Mouse (Mus musculus) lung, postnatal 0 days (tissue): ENCODE results near the gene Pus3. TPM values are rescaled to one million over a fixed set of nuclear protein-coding genes. Genes with fewer than 3 reads are reported as not detected.
"Not testable (repeated sequence)": the region's sequence is repeated elsewhere in the genome, so short reads cannot be mapped to it uniquely, and the experiment has no call there.

ENCODE experiments used
- ATAC-seq: fragments of 200-750 bp; cut with Nextera tagmentation; 2 replicates; pipeline ENCODE4 v1.8.0; 2017; ENCODE audit warnings: moderate library complexity
- DNase-seq: peaks from one replicate; pipeline ENCODE4 v3.0.0-alpha.2; 2016; ENCODE audit warnings: low spot score
- H3K27ac ChIP-seq: fragments of 300-500 bp; sonication (generic); 2 replicates; pipeline ENCODE4 v1.5.1; 2014; ENCODE audit warnings: antibody characterized with exemption, mild to moderate bottlenecking, low read length, mixed read lengths
- H3K27me3 ChIP-seq: fragments of 300-500 bp; sonication (generic); replicated peaks from 2 replicates; pipeline ENCODE4 v1.6.1; 2014; ENCODE audit warnings: low read length, mixed read lengths; ENCODE audit not compliant: insufficient read depth
- H3K36me3 ChIP-seq: fragments of 300-500 bp; sonication (generic); 2 replicates; pipeline ENCODE4 v1.6.1; 2014; ENCODE audit warnings: low read length, mixed read lengths; ENCODE audit not compliant: insufficient read depth
- H3K4me1 ChIP-seq: fragments of 300-500 bp; sonication (generic); 2 replicates; pipeline ENCODE4 v1.6.1; 2014; ENCODE audit warnings: antibody characterized with exemption, low read depth, low read length, mixed read lengths; ENCODE audit not compliant: insufficient read depth
- H3K4me2 ChIP-seq: fragments of 300-500 bp; sonication (generic); replicated peaks from 2 replicates; pipeline ENCODE4 v1.6.1; 2014; ENCODE audit warnings: low read depth, mild to moderate bottlenecking, low read length, moderate library complexity, mixed read lengths
- H3K4me3 ChIP-seq: fragments of 300-500 bp; sonication (generic); 2 replicates; pipeline ENCODE4 v1.5.1; 2014; ENCODE audit warnings: low read depth, low read length
- H3K9ac ChIP-seq: fragments of 300-500 bp; sonication (generic); replicated peaks from 2 replicates; pipeline ENCODE4 v1.6.1; 2014; ENCODE audit warnings: low read depth, mild to moderate bottlenecking
- H3K9me3 ChIP-seq: fragments of 300-500 bp; sonication (generic); 2 replicates; pipeline ENCODE4 v1.6.1; 2016; ENCODE audit warnings: low read length, mixed read lengths
- CTCF ChIP-seq: IDR thresholded peaks from 2 replicates; pipeline ENCODE4 v1.5.1; 2016; ENCODE audit warnings: antibody characterized with exemption, mild to moderate bottlenecking
- EP300 ChIP-seq: IDR thresholded peaks from 2 replicates; pipeline ENCODE4 v1.6.1; 2016; ENCODE audit warnings: antibody characterized with exemption, mild to moderate bottlenecking, control low read depth
- WGBS: fragments of 180-500 bp; shearing (Covaris S2); extraction: QIAGEN DNeasy Blood & Tissue Kit; methylation state at CpG from one replicate; pipeline ENCODE4 v1.1.7; 2014; 5-methylcytosine and 5-hydroxymethylcytosine counted together
- polyA plus RNA-seq: library from polyadenylated mRNA; unstranded; fragments of >200 nt; fragmentation: Nextera tagmentation; extraction: Ambion mirVana; gene quantifications from 2 replicates; pipeline ENCODE4 v1.2.1, GENCODE M21; 2015

Gene Pus3
- polyA plus RNA-seq, 1 experiment from 2014 or later: 7.3 TPM

GRCm38 (mm10) chr9:35611841-35612240, 53.4 kb downstream of the Pus3 start, which contains the start of gene Pate4:
Pate4 (minus strand) TSS chr9:35611941.
- no peak for TF ChIP-seq CTCF
- TF ChIP-seq EP300: no peak
- no peak for DNase-seq
- Histone ChIP-seq H3K9ac (no peak within 1 kb of the TSS), H3K4me1 (no peaks in the 10 kb centered on the region), H3K4me2 (no peak within 1 kb of the TSS), H3K27me3 (no peaks in the 10 kb centered on the region), H3K36me3 (no peaks in the 10 kb centered on the region), H3K27ac (no peak within 1 kb of the TSS), H3K9me3 (no peaks in the 10 kb centered on the region), H3K4me3 (no peak within 1 kb of the TSS)
- ATAC-seq: no peak
- 56% methylated on average over 1 of the region's 1 CpGs for WGBS

GRCm38 (mm10) chr9:35614005-35614404, 55.6 kb downstream of the Pus3 start:
- no peaks in the 10 kb centered on the region for H3K27me3 ChIP-seq
- H3K4me2 ChIP-seq: no peak overlapping the region
- no peak overlapping the region for H3K9ac ChIP-seq
- no peak overlapping the region for H3K27ac ChIP-seq
- ATAC-seq (no peak), DNase-seq (no peak)
- no peaks in the 10 kb centered on the region for H3K4me1 ChIP-seq
- no peak overlapping the region for H3K4me3 ChIP-seq
- H3K36me3 ChIP-seq: no peaks in the 10 kb centered on the region
- TF ChIP-seq EP300: no peak
- TF ChIP-seq CTCF: peak; percentile 48
- 23% methylated on average over 2 of the region's 2 CpGs for whole genome bisulfite sequencing
- no peaks in the 10 kb centered on the region for H3K9me3 ChIP-seq

GRCm38 (mm10) chr9:35616784-35617183, 58.4 kb downstream of the Pus3 start:
- ATAC-seq, H3K4me2 ChIP-seq, H3K9me3 ChIP-seq, H3K27me3 ChIP-seq, DNase-seq, H3K4me1 ChIP-seq, H3K9ac ChIP-seq, H3K4me3 ChIP-seq, H3K36me3 ChIP-seq, H3K27ac ChIP-seq: not testable (repeated sequence)
- WGBS: 66% methylated on average over 2 of the region's 2 CpGs

Other genes starting within 250 kb of the Pus3 start
- gene Cdon, start 137.5 kb upstream of the Pus3 start, polyA plus RNA-seq: 1.2 and 1.3 TPM in 2 replicates
- not detected in 2 replicates for gene Gm1113, start 40.3 kb upstream of the Pus3 start, polyA plus RNA-seq
- 0.07 and 0.10 TPM in 2 replicates for gene Ddx25, start 67 bp upstream of the Pus3 start, polyA plus RNA-seq
- 0.06 and 0.10 TPM in 2 replicates for gene Pate2, start 11.7 kb downstream of the Pus3 start, polyA plus RNA-seq
- 4.7 and 5.0 TPM in 2 replicates for gene Hyls1, start 11.8 kb downstream of the Pus3 start, polyA plus RNA-seq
- gene Pate4, start 53.3 kb downstream of the Pus3 start, polyA plus RNA-seq: not detected in 2 replicates
- gene Pate3, start 89.6 kb downstream of the Pus3 start, polyA plus RNA-seq: not detected in 2 replicates
- gene Pate1, start 128.8 kb downstream of the Pus3 start, polyA plus RNA-seq: not detected in 2 replicates
- gene Gm17677, start 182.5 kb downstream of the Pus3 start, polyA plus RNA-seq: not detected in 2 replicates
- not detected in 2 replicates for gene Gm17727, start 219.5 kb downstream of the Pus3 start, polyA plus RNA-seq
- not detected in 2 replicates for gene Gm27235, start 231.5 kb downstream of the Pus3 start, polyA plus RNA-seq
- not detected in 2 replicates for gene D730048I06Rik, start 231.5 kb downstream of the Pus3 start, polyA plus RNA-seq